Mouse (Mus musculus) thymus, postnatal 0 days (tissue): ENCODE data around the gene Trak1. TPM values are rescaled to one million over a fixed set of nuclear protein-coding genes. Genes with fewer than 3 reads are reported as not detected.

Source experiments
- DNase-seq: peaks from one replicate; pipeline ENCODE4 v3.0.0-alpha.2; 2015; ENCODE audit warnings: low spot score
- polyA plus RNA-seq: library from polyadenylated mRNA; unstranded; fragments of >200 nt; fragmentation: Nextera tagmentation; extraction: Ambion mirVana; gene quantifications from 2 replicates; pipeline ENCODE4 v1.2.1, GENCODE M21; 2015

The Trak1 gene
- polyA plus RNA-seq, 1 experiment from 2014 or later = 22.6 TPM

- DNase-seq = no peak
Measured at GRCm38 (mm10) chr9:121345427-121346130, 48.3 kb downstream of the Trak1 start.

- DNase-seq = no peak
Measured at GRCm38 (mm10) chr9:121346635-121347034, 49.3 kb downstream of the Trak1 start.

- no peak for DNase-seq
Measured at GRCm38 (mm10) chr9:121347981-121348380, 50.7 kb downstream of the Trak1 start.

- no peak for DNase-seq
Measured at GRCm38 (mm10) chr9:121348476-121348875, 51.2 kb downstream of the Trak1 start.

GRCm38 (mm10) chr9:121349111-121349510 is 51.8 kb downstream of the Trak1 start:
- DNase-seq = no peak

- no peak for DNase-seq
Measured at GRCm38 (mm10) chr9:121350601-121351000, 53.3 kb downstream of the Trak1 start.

DNA sequence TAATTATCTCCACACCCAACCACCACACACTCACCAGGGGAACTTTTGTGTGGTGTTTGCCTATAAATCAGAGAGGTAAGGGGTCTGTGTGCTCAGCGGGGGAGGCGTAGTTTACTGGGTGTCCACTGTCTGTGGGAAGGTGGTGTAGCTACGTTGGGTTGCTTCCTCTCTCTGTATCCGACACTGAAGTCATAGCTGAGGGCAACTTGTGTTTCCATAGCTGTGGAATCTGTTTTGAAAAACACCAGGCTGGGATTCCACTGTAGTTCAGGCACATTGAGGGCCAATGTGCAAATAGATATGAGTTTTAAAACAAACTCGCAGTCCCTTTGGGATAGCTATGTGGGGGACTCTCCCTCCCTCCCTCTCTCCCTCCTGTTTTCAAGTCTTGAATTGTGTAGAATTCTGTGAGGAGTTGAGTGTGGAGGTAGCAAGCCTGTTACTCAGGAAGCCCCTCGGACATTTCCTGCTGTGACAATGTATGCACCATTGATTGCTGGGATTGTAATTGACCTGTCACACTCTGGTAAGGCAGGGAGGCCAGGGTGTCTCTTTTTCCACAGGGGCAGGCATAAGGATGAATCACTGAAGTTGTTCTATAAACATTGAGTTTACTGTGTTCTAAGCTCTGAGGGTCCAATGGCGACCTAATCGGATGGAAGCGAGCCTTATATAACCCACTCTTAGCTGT is 54.2 kb downstream of the Trak1 start:
- peak; percentile 1 for DNase-seq

GRCm38 (mm10) chr9:121352131-121352606 is 54.9 kb downstream of the Trak1 start:
- peak; percentile 75 for DNase-seq

- DNase-seq = no peak
Measured at GRCm38 (mm10) chr9:121352726-121353125, 55.4 kb downstream of the Trak1 start.

DNA sequence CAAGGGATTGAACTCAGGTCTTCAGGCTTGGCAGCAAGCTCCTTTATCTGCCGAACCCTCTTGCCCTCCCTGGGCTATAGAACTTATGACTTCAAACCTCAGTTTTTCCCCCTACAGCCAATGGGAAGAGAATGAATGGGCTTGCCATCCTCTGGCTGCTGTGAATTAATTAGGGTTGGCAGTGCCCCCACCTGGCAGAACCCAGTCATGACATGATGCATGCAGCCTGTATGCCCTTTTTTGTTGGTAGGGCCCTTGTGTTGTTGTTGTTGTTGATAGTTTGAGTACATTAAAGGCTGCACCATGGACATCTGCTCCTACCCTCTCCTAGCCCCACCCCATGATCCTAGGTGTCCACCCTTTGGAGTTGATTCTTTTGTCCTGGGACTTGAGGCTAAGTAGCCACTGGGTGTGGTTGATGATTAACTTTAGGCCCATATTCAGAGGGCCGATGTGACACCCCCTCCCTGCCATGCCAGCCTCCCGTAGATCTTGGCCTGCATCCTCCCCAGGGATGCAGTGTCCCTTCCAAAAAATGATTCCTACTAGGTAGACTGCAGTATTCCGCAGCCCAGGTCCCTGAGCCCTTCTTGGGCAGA is 57.6 kb downstream of the Trak1 start:
- peak; percentile 63 for DNase-seq

- DNase-seq = no peak
Measured at GRCm38 (mm10) chr9:121355431-121356141, 58.3 kb downstream of the Trak1 start.

DNA sequence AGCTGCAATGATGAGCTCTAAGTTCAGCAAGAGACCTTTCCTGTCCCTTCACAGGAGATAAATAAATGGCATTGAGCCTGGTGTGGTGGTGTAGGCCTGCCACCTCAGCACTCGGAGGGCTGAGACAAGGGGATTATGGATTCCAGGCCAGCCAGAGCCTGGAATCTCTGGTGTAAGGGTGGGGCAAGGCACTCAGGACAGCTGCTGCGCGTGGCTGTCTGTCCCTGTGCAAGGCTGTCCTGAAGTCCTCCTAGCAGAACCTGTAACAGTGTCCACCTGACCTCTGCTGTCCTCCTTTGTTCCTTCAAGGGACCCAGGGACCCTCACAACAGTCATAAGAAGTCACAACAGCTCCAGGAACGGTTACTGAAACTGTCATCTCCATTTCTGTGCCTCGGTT is 59.8 kb downstream of the Trak1 start:
- DNase-seq = no peak

DNA sequence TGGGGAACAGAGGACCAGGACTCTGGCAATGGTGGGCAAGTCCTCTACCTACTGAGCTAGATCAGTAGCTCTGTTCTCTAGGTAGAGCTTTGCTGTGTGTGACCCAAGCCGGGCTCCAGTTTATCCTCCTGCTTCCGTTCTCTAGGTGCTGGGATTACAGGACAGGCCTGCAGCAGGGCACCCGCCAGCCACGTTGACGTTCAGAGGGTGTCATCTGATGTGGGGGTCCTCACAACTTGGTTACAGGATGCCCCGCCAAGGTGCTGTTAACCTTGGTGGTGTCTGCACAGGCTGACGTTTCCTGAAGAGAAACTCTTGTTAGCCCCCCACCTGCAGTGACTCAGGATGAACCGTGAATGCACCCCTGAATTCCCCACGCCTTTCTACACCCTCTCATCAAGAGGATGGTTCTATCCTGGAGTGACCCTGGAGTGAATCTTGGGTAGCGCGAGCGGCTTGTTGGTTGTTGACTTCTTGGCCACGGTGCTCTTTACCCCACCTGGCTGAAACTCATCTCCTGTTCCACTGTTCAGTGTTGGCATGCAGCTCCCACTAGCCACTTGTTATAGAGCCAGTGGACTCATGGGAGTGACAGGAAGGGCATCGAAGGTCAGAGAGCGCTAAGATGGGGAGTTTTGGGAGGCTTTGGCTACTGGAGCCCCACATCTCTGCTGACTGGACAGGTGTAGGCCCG is 60.4 kb downstream of the Trak1 start:
- DNase-seq = no peak

- DNase-seq = no peak
Measured at GRCm38 (mm10) chr9:121358418-121358817, 61.1 kb downstream of the Trak1 start.

GRCm38 (mm10) chr9:121359266-121359972 is 62.1 kb downstream of the Trak1 start:
- DNase-seq = no peak

- peak; percentile 83 for DNase-seq
Measured at GRCm38 (mm10) chr9:121360327-121360954, 63.1 kb downstream of the Trak1 start.

DNA sequence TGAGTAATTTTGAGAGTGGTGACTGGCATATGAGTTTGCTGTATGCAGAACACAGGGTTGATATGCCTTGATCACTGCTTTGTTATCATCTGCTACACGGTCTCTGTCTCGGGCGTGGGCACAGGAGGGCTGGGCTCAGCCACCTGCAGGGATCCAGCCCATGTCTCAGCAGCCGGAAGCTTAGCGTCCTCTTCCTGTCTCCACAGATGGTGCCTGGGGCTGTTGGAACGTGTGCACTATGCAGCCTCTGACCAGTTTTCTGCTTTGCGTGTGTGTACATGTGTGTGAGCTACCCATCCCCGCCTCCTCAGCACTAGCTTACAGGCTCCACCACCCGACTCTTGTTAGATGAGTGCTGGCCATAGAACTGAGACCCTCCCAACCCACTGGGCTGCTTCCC is 63.7 kb downstream of the Trak1 start:
- DNase-seq = peak; percentile 93

- DNase-seq = no peak
Measured at GRCm38 (mm10) chr9:121363932-121364331, 66.6 kb downstream of the Trak1 start.

GRCm38 (mm10) chr9:121366135-121366863 is 69.0 kb downstream of the Trak1 start:
- no peak for DNase-seq
